Mouse (Mus musculus) erythroblast, embryonic 14.5 days (primary cell): Measurements from ENCODE around the gene Gm7075.

Experiments
- GATA1 ChIP-seq: IDR thresholded peaks from 2 replicates; pipeline ENCODE4 v1.6.1; 2012; ENCODE audit warnings: low read length, inconsistent platforms, mixed read lengths
- TAL1 ChIP-seq: IDR thresholded peaks from 3 replicates; pipeline ENCODE4 v1.6.1; 2012; ENCODE audit warnings: low read length, inconsistent platforms, mixed read lengths

DNA sequence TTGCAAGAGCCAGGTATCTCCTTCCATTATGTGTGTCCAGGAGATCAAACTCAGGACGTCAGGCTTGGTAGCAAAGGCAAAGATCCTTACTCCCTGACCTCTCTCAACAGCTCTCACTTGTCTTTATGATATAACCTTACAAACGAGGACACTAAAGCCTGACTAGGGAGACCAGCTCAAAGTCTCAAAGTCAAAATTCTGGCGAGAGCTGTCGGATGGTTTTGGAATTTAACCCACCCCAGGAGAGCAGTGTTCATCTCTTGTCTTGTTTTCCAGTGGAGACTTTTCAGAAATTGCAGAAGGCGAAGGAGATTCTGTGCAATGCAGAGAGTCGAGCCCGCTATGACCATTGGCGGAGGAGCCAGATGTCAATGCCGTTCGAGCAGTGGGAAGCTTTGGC, 24.6 kb downstream of the Gm7075 start:
- TF ChIP-seq GATA1 (no peak), TAL1 (no peak)
